In the genomic region with DNA sequence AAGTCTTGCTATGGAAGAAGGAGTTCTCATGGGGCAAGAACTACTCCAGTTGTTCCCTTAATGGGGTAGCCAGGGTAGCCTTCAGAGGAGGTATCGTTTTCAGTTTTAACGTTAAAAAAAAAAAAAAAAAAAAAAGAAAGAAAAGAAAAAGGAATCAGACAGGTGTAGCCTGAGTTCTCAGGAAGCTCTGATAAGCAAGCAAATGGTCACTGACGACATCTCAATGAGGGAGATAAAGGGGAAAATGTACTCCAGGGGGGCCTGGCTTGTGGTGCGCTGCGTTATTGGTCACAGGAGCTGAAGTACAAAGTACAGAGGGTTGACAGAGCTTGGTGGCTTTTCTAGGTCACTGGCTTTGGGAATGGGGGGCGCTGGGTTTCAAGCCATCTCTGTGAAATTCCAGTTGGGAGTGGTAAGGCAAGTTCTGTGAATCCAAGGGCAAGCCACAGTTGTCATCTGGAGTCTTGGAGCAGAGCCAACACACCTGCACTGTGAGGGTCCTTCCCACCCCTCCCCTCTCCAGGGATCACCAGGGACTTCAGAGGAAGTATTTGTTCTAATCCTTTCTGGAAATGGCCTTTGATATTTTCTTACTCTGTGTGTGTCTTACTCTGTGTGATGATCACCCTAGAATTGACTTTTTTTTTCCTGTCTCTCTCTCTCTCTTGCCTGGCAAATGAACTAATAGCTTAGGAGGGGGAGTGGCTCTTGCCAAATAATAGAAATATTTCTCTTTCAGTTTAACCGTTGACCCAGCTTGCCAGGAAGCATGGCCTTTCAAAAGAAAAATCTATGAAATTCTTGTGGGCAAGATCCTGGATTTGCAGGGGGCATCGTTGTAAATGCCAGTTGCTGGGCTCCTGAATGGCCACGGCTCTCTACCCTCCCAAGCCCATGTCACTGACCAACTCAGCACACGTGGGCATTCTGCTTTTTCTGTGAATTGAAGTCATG, we compare ENCODE assay signal across 8 mouse cellular contexts.
DNase-seq lines count a peak whose midpoint lies in the region; ATAC-seq and TF ChIP-seq lines count a peak whose summit lies in the region.

No protein-coding gene starts in this region.

- TF ChIP-seq CTCF in embryonic fibroblast, embryonic 13.5 days (IDR thresholded peaks at IDR 0.05; ENCODE audit: borderline replicate concordance, insufficient read depth, low read length): no peak

- no peaks in the 10 kb centered on the region for H3K9me3 ChIP-seq in limb, embryonic 12.5 days
- H3K9me3 ChIP-seq in limb, embryonic 10.5 days (replicated peaks): no peaks in the 10 kb centered on the region
- no peaks in the 10 kb centered on the region for H3K9me3 ChIP-seq in limb, embryonic 15.5 days

- H3K27me3 ChIP-seq in limb, embryonic 12.5 days: no peaks in the 10 kb centered on the region
- H3K27me3 ChIP-seq in limb, embryonic 10.5 days (ENCODE audit: low read depth, poor library complexity, severe bottlenecking): no peaks in the 10 kb centered on the region
- H3K27me3 ChIP-seq in limb, embryonic 15.5 days: no peaks in the 10 kb centered on the region

- DNase-seq in adrenal gland, postnatal 14 days: peak; percentile 17
- no peak for DNase-seq in adrenal gland, postnatal 25 days
- DNase-seq in limb, embryonic 10.5 days (ENCODE audit: low spot score): no peak
- DNase-seq in layer of hippocampus, postnatal 25 days (ENCODE audit: extremely low spot score in 1 of 2, low spot score in 1 of 2): no peak
- no peak for DNase-seq in left cerebral cortex, postnatal 36 days (ENCODE audit: low spot score in 2 of 2)

- intact Hi-C loops in left cerebral cortex, postnatal 36 days (cut with DNase I): no loop called here

- no peak for TF ChIP-seq POLR2A in embryonic fibroblast, embryonic 13.5 days (IDR thresholded peaks at IDR 0.05; ENCODE audit: low read depth, low read length)

- ATAC-seq in limb, embryonic 12.5 days (ENCODE audit: insufficient number of reproducible peaks, insufficient read depth, low FRiP score, low TSS enrichment, low read depth): no peak
- no peak for ATAC-seq in limb, embryonic 15.5 days (ENCODE audit: insufficient number of reproducible peaks, low FRiP score, low TSS enrichment, low read depth)

- no peaks in the 10 kb centered on the region for H3K36me3 ChIP-seq in limb, embryonic 12.5 days
- no peaks in the 10 kb centered on the region for H3K36me3 ChIP-seq in limb, embryonic 10.5 days
- H3K36me3 ChIP-seq in limb, embryonic 15.5 days: no peaks in the 10 kb centered on the region

- H3K4me1 ChIP-seq in limb, embryonic 12.5 days (replicated peaks): peaks cover 43% of the 10 kb centered on the region
- H3K4me1 ChIP-seq in limb, embryonic 10.5 days: peaks cover 33% of the 10 kb centered on the region
- peaks cover 10% of the 10 kb centered on the region; the same call in 1 of the 2 replicates for H3K4me1 ChIP-seq in embryonic fibroblast, embryonic 13.5 days (ENCODE audit: control insufficient read depth, insufficient read depth, low read length)
- peaks cover 35% of the 10 kb centered on the region for H3K4me1 ChIP-seq in limb, embryonic 15.5 days

- H3K4me3 ChIP-seq in limb, embryonic 12.5 days (replicated peaks): no peak overlapping the region
- no peak overlapping the region for H3K4me3 ChIP-seq in limb, embryonic 10.5 days
- H3K4me3 ChIP-seq in embryonic fibroblast, embryonic 13.5 days (ENCODE audit: insufficient read depth, low read length): no peak overlapping the region
- H3K4me3 ChIP-seq in limb, embryonic 15.5 days: no peak overlapping the region

- WGBS in limb, embryonic 12.5 days: 64% methylated on average over 10 of the region's 10 CpGs
- 73% methylated on average over 10 of the region's 10 CpGs for WGBS in limb, embryonic 10.5 days
- WGBS in limb, embryonic 15.5 days: 44% methylated on average over 10 of the region's 10 CpGs

- peak overlapping the region; percentile 66 for H3K27ac ChIP-seq in limb, embryonic 12.5 days
- no peak overlapping the region for H3K27ac ChIP-seq in limb, embryonic 10.5 days
- peak overlapping the region; percentile 75 for H3K27ac ChIP-seq in embryonic fibroblast, embryonic 13.5 days (ENCODE audit: insufficient read depth, low read length)
- peak overlapping the region; percentile 79 for H3K27ac ChIP-seq in limb, embryonic 15.5 days

- 0 out of 2 replicates have a peak overlapping the region, but pooled peaks have one; percentile 4 for H3K4me2 ChIP-seq in limb, embryonic 12.5 days
- 0 out of 2 replicates have a peak overlapping the region, but pooled peaks have one; percentile 20 for H3K4me2 ChIP-seq in limb, embryonic 15.5 days

- H3K9ac ChIP-seq in limb, embryonic 12.5 days (replicated peaks): no peak overlapping the region
- no peak overlapping the region for H3K9ac ChIP-seq in limb, embryonic 15.5 days
